Mouse (Mus musculus) liver, embryonic 16.5 days (tissue): ENCODE measurements around the gene Ksr1. TPM values are rescaled to one million over a fixed set of nuclear protein-coding genes. Genes with fewer than 3 reads are reported as not detected.

Experiments
- ATAC-seq: fragments of 200-750 bp; cut with Nextera tagmentation; 2 replicates; pipeline ENCODE4 v1.8.0; 2017; ENCODE audit warnings: low read depth, mild to moderate bottlenecking, moderate number of reproducible peaks, moderate library complexity
- H3K27ac ChIP-seq: fragments of 300-500 bp; sonication (generic); 2 replicates; pipeline ENCODE4 v1.5.1; 2014; ENCODE audit warnings: mild to moderate bottlenecking, low read length
- H3K27me3 ChIP-seq: fragments of 300-500 bp; sonication (generic); 2 replicates; pipeline ENCODE4 v1.6.1; 2014; ENCODE audit warnings: low read depth, low read length, mixed read lengths; ENCODE audit not compliant: control insufficient read depth, insufficient read depth
- H3K36me3 ChIP-seq: fragments of 300-500 bp; sonication (generic); 2 replicates; pipeline ENCODE4 v1.6.1; 2014; ENCODE audit warnings: mild to moderate bottlenecking; ENCODE audit not compliant: control insufficient read depth, insufficient read depth
- H3K4me1 ChIP-seq: fragments of 300-500 bp; sonication (generic); 2 replicates; pipeline ENCODE4 v1.6.1; 2014; ENCODE audit warnings: low read depth, low read length, mixed read lengths; ENCODE audit not compliant: control insufficient read depth
- H3K4me2 ChIP-seq: fragments of 300-500 bp; sonication (generic); 2 replicates; pipeline ENCODE4 v1.6.1; 2014; ENCODE audit warnings: low read depth, low read length, mixed read lengths
- H3K4me3 ChIP-seq: fragments of 300-500 bp; sonication (generic); 2 replicates; pipeline ENCODE4 v1.5.1; 2014; ENCODE audit warnings: low read depth, mild to moderate bottlenecking, low read length
- H3K9ac ChIP-seq: fragments of 300-500 bp; sonication (generic); 2 replicates; pipeline ENCODE4 v1.6.1; 2014; ENCODE audit warnings: low read depth, low read length
- H3K9me3 ChIP-seq: fragments of 300-500 bp; sonication (generic); replicated peaks from 2 replicates; pipeline ENCODE4 v1.6.1; 2016; ENCODE audit warnings: low read length; ENCODE audit not compliant: control insufficient read depth
- WGBS: fragments of 180-500 bp; shearing (Covaris S2); extraction: QIAGEN DNeasy Blood & Tissue Kit; methylation state at CpG from one replicate; pipeline ENCODE4 v1.1.7; 2014; ENCODE audit not compliant: insufficient replicate concordance; 5-methylcytosine and 5-hydroxymethylcytosine counted together
- polyA plus RNA-seq: library from polyadenylated mRNA; unstranded; fragments of >200 nt; fragmentation: Nextera tagmentation; extraction: Ambion mirVana; gene quantifications from 2 replicates; pipeline ENCODE4 v1.2.1, GENCODE M21; 2015

Ksr1 gene
- polyA plus RNA-seq, 1 experiment from 2014 or later: 2.3 TPM

GRCm38 (mm10) chr11:79074611-79075010, 71.6 kb downstream of the Ksr1 start:
- no peaks in the 10 kb centered on the region for H3K36me3 ChIP-seq
- H3K9ac ChIP-seq: no peak overlapping the region
- no peak for ATAC-seq
- WGBS: 79% methylated on average over 3 of the region's 3 CpGs
- H3K4me1 ChIP-seq: peaks cover 60% of the 10 kb centered on the region
- H3K4me3 ChIP-seq: no peak overlapping the region
- no peak overlapping the region for H3K4me2 ChIP-seq
- H3K27ac ChIP-seq: no peak overlapping the region
- H3K9me3 ChIP-seq: no peaks in the 10 kb centered on the region
- H3K27me3 ChIP-seq: no peaks in the 10 kb centered on the region

GRCm38 (mm10) chr11:79073583-79073982, 72.6 kb downstream of the Ksr1 start:
- Histone ChIP-seq H3K4me2 (no peak overlapping the region), H3K9ac (no peak overlapping the region), H3K27ac (no peak overlapping the region), H3K4me3 (no peak overlapping the region), H3K36me3 (no peaks in the 10 kb centered on the region), H3K27me3 (no peaks in the 10 kb centered on the region), H3K9me3 (no peaks in the 10 kb centered on the region), H3K4me1 (peaks cover 70% of the 10 kb centered on the region)
- no peak for ATAC-seq
- WGBS: 86% methylated on average over 4 of the region's 4 CpGs

- Histone ChIP-seq H3K4me2 (peak overlapping the region; percentile 61), H3K9ac (peak overlapping the region; percentile 64)
- 63% methylated on average over 8 of the region's 8 CpGs for WGBS
These were observed 74.1 kb downstream of the Ksr1 start for GRCm38 (mm10) chr11:79072108-79072507.

GRCm38 (mm10) chr11:79071082-79071972, 74.9 kb downstream of the Ksr1 start:
- Histone ChIP-seq H3K4me3 (peak overlapping the region; percentile 51), H3K4me2 (peak overlapping the region; percentile 67), H3K27ac (peak overlapping the region; percentile 97), H3K9me3 (no peaks in the 10 kb centered on the region), H3K36me3 (no peaks in the 10 kb centered on the region), H3K27me3 (no peaks in the 10 kb centered on the region), H3K4me1 (peaks cover 89% of the 10 kb centered on the region), H3K9ac (peak overlapping the region; percentile 72)
- ATAC-seq: peak; percentile 86
- WGBS: 18% methylated on average over 7 of the region's 7 CpGs

More at GRCm38 (mm10) chr11:79072108-79072507, 74.1 kb downstream of the Ksr1 start:
- Histone ChIP-seq H3K4me3 (peak overlapping the region; percentile 51), H3K9me3 (no peaks in the 10 kb centered on the region), H3K4me1 (peaks cover 83% of the 10 kb centered on the region), H3K27me3 (no peaks in the 10 kb centered on the region), H3K27ac (peak overlapping the region; percentile 97), H3K36me3 (no peaks in the 10 kb centered on the region)
- ATAC-seq: no peak

GRCm38 (mm10) chr11:79069453-79070153, 76.6 kb downstream of the Ksr1 start:
- Histone ChIP-seq H3K9ac (peak overlapping the region; percentile 72), H3K4me2 (peak overlapping the region; percentile 67), H3K4me1 (peaks cover 75% of the 10 kb centered on the region), H3K36me3 (no peaks in the 10 kb centered on the region), H3K27ac (peak overlapping the region; percentile 97), H3K9me3 (no peaks in the 10 kb centered on the region), H3K27me3 (no peaks in the 10 kb centered on the region), H3K4me3 (peak overlapping the region; percentile 51)
- 43% methylated on average over 10 of the region's 10 CpGs for WGBS
- peak; percentile 76 for ATAC-seq

- Histone ChIP-seq H3K4me1 (peaks cover 58% of the 10 kb centered on the region), H3K27me3 (no peaks in the 10 kb centered on the region), H3K9ac (peak overlapping the region; percentile 72), H3K36me3 (no peaks in the 10 kb centered on the region), H3K27ac (peak overlapping the region; percentile 93), H3K9me3 (no peaks in the 10 kb centered on the region), H3K4me2 (peak overlapping the region; percentile 59), H3K4me3 (peak overlapping the region; percentile 44)
- peak; percentile 74 for ATAC-seq
- 55% methylated on average over 4 of the region's 4 CpGs for WGBS
These were observed 79.0 kb downstream of the Ksr1 start for GRCm38 (mm10) chr11:79067172-79067571.

- WGBS: 94% methylated on average over 2 of the region's 2 CpGs
- H3K27ac ChIP-seq: no peak overlapping the region
- H3K4me1 ChIP-seq: peaks cover 49% of the 10 kb centered on the region
These were observed 80.0 kb downstream of the Ksr1 start for GRCm38 (mm10) chr11:79066191-79066530.

GRCm38 (mm10) chr11:79065463-79066190, 80.6 kb downstream of the Ksr1 start:
- no peaks in the 10 kb centered on the region for H3K9me3 ChIP-seq
- no peak overlapping the region for H3K4me3 ChIP-seq
- no peaks in the 10 kb centered on the region for H3K27me3 ChIP-seq
- no peak overlapping the region for H3K4me2 ChIP-seq
- H3K36me3 ChIP-seq: no peaks in the 10 kb centered on the region
- 70% methylated on average over 11 of the region's 11 CpGs for WGBS
- peaks cover 43% of the 10 kb centered on the region for H3K4me1 ChIP-seq
- no peak for ATAC-seq
- H3K9ac ChIP-seq: no peak overlapping the region
- no peak overlapping the region for H3K27ac ChIP-seq

More at GRCm38 (mm10) chr11:79066191-79066530, 80.0 kb downstream of the Ksr1 start:
- H3K27me3 ChIP-seq: no peaks in the 10 kb centered on the region
- no peak for ATAC-seq
- H3K4me2 ChIP-seq: no peak overlapping the region
- no peak overlapping the region for H3K4me3 ChIP-seq
- no peaks in the 10 kb centered on the region for H3K9me3 ChIP-seq
- H3K36me3 ChIP-seq: no peaks in the 10 kb centered on the region
- no peak overlapping the region for H3K9ac ChIP-seq
